Mouse (Mus musculus) intestine, embryonic 14.5 days (tissue): ENCODE measurements around the gene Rasl11b. TPM values are rescaled to one million over a fixed set of nuclear protein-coding genes. Genes with fewer than 3 reads are reported as not detected.
A peak's percentile ranks its signal among the peaks of the same experiment; 100 is the strongest.

Experiments
- ATAC-seq: fragments of 200-750 bp; cut with Nextera tagmentation; replicated peaks from 2 replicates; pipeline ENCODE4 v1.8.0; 2017; ENCODE audit warnings: low read depth, moderate number of reproducible peaks, moderate TSS enrichment, moderate library complexity; ENCODE audit not compliant: low FRiP score, low TSS enrichment
- DNase-seq: peaks from one replicate; pipeline ENCODE4 v3.0.0-alpha.2; 2018; ENCODE audit warnings: low spot score
- H3K27ac ChIP-seq: fragments of 300-500 bp; sonication (generic); 2 replicates; pipeline ENCODE4 v1.5.1; 2014; ENCODE audit warnings: low read depth, mild to moderate bottlenecking, control low read depth
- H3K27me3 ChIP-seq: fragments of 300-500 bp; sonication (generic); replicated peaks from 2 replicates; pipeline ENCODE4 v1.6.1; 2014; ENCODE audit warnings: low read length, control low read depth; ENCODE audit not compliant: control insufficient read depth, insufficient read depth
- H3K36me3 ChIP-seq: fragments of 300-500 bp; sonication (generic); 2 replicates; pipeline ENCODE4 v1.6.1; 2014; ENCODE audit warnings: low read length, control low read depth; ENCODE audit not compliant: control insufficient read depth, insufficient read depth
- H3K4me1 ChIP-seq: fragments of 300-500 bp; sonication (generic); replicated peaks from 2 replicates; pipeline ENCODE4 v1.6.1; 2014; ENCODE audit warnings: low read length, control low read depth, mixed read lengths; ENCODE audit not compliant: control insufficient read depth, insufficient read depth
- H3K4me2 ChIP-seq: fragments of 300-500 bp; sonication (generic); 2 replicates; pipeline ENCODE4 v1.6.1; 2014; ENCODE audit warnings: low read length
- H3K4me3 ChIP-seq: fragments of 300-500 bp; sonication (generic); 2 replicates; pipeline ENCODE4 v1.5.1; 2014; ENCODE audit warnings: low read depth, low read length, control low read depth, mixed read lengths
- H3K9ac ChIP-seq: fragments of 300-500 bp; sonication (generic); 2 replicates; pipeline ENCODE4 v1.6.1; 2014; ENCODE audit warnings: mild to moderate bottlenecking, low read length
- H3K9me3 ChIP-seq: fragments of 300-500 bp; sonication (generic); 2 replicates; pipeline ENCODE4 v1.6.1; 2016; ENCODE audit warnings: low read length, control low read depth; ENCODE audit not compliant: control insufficient read depth
- WGBS: fragments of 180-500 bp; shearing (Covaris S2); extraction: QIAGEN DNeasy Blood & Tissue Kit; methylation state at CpG from one replicate; pipeline ENCODE4 v1.1.7; 2014; 5-methylcytosine and 5-hydroxymethylcytosine counted together
- polyA plus RNA-seq: library from polyadenylated mRNA; unstranded; fragments of >200 nt; fragmentation: Nextera tagmentation; extraction: Ambion mirVana; gene quantifications from 2 replicates; pipeline ENCODE4 v1.2.1, GENCODE M21; 2014

Rasl11b gene
- polyA plus RNA-seq, 1 experiment from 2014 or later = 39.6 TPM

- ATAC-seq (no peak), DNase-seq (no peak)
- Histone ChIP-seq H3K27ac (no peak overlapping the region), H3K4me3 (no peak overlapping the region), H3K9me3 (no peaks in the 10 kb centered on the region), H3K9ac (no peak overlapping the region), H3K27me3 (no peaks in the 10 kb centered on the region), H3K4me2 (no peak overlapping the region), H3K4me1 (peaks cover 18% of the 10 kb centered on the region), H3K36me3 (no peaks in the 10 kb centered on the region)
- 53% methylated on average over 9 of the region's 9 CpGs for WGBS
Measured at GRCm38 (mm10) chr5:74190161-74190491, 5.0 kb upstream of the Rasl11b start.

- DNase-seq (no peak), ATAC-seq (no peak)
- no peaks in the 10 kb centered on the region for H3K36me3 ChIP-seq
- H3K27ac ChIP-seq = no peak overlapping the region
- no peak overlapping the region for H3K4me3 ChIP-seq
- H3K9me3 ChIP-seq = no peaks in the 10 kb centered on the region
- no peak overlapping the region for H3K4me2 ChIP-seq
- no peak overlapping the region for H3K9ac ChIP-seq
- 89% methylated on average over 5 of the region's 5 CpGs for WGBS
- no peaks in the 10 kb centered on the region for H3K27me3 ChIP-seq
- H3K4me1 ChIP-seq = peaks cover 18% of the 10 kb centered on the region
Measured at GRCm38 (mm10) chr5:74190911-74191310, 4.2 kb upstream of the Rasl11b start.

- ATAC-seq (no peak), DNase-seq (no peak)
- no peaks in the 10 kb centered on the region for H3K9me3 ChIP-seq
- no peak overlapping the region for H3K27ac ChIP-seq
- no peak overlapping the region for H3K9ac ChIP-seq
- 56% methylated on average over 2 of the region's 2 CpGs for WGBS
- H3K36me3 ChIP-seq = peaks cover 12% of the 10 kb centered on the region
- H3K4me2 ChIP-seq = no peak overlapping the region
- no peak overlapping the region for H3K4me3 ChIP-seq
- peaks cover 34% of the 10 kb centered on the region for H3K4me1 ChIP-seq
- no peaks in the 10 kb centered on the region for H3K27me3 ChIP-seq
Measured at GRCm38 (mm10) chr5:74193008-74193407, 2.1 kb upstream of the Rasl11b start.

- ATAC-seq (no peak), DNase-seq (no peak)
- Histone ChIP-seq H3K4me2 (peak overlapping the region; percentile 98; the same call in 1 of the 2 replicates), H3K4me3 (no peak overlapping the region), H3K9me3 (no peaks in the 10 kb centered on the region), H3K27me3 (no peaks in the 10 kb centered on the region), H3K9ac (no peak overlapping the region), H3K36me3 (peaks cover 18% of the 10 kb centered on the region), H3K27ac (no peak overlapping the region), H3K4me1 (peaks cover 40% of the 10 kb centered on the region)
- 31% methylated on average over 7 of the region's 7 CpGs for WGBS
Measured at GRCm38 (mm10) chr5:74193626-74194025, 1.5 kb upstream of the Rasl11b start.

GRCm38 (mm10) chr5:74194027-74194840 is 852 bp upstream of the Rasl11b start:
- ATAC-seq (no peak; the same call in 1 of the 2 replicates), DNase-seq (no peak)
- WGBS = 30% methylated on average over 16 of the region's 16 CpGs
- peak overlapping the region; percentile 38 for H3K27ac ChIP-seq
- H3K4me1 ChIP-seq = peaks cover 40% of the 10 kb centered on the region
- peaks cover 24% of the 10 kb centered on the region for H3K36me3 ChIP-seq
- no peaks in the 10 kb centered on the region for H3K27me3 ChIP-seq
- no peaks in the 10 kb centered on the region for H3K9me3 ChIP-seq
- H3K4me2 ChIP-seq = peak overlapping the region; percentile 98
- H3K9ac ChIP-seq = peak overlapping the region; percentile 91
- peak overlapping the region; percentile 79 for H3K4me3 ChIP-seq

GRCm38 (mm10) chr5:74195614-74196306 is 674 bp downstream of the Rasl11b start:
- WGBS = under 1% methylated on average over 25 of the region's 27 CpGs
- Histone ChIP-seq H3K4me2 (peak overlapping the region; percentile 98), H3K27me3 (no peaks in the 10 kb centered on the region), H3K36me3 (peaks cover 34% of the 10 kb centered on the region), H3K9ac (peak overlapping the region; percentile 91), H3K4me3 (peak overlapping the region; percentile 79), H3K27ac (peak overlapping the region; percentile 80), H3K9me3 (no peaks in the 10 kb centered on the region), H3K4me1 (peaks cover 35% of the 10 kb centered on the region)
- ATAC-seq (no peak; the same call in 1 of the 2 replicates), DNase-seq (no peak)

- H3K4me1 ChIP-seq = peaks cover 35% of the 10 kb centered on the region
- peak overlapping the region; percentile 79 for H3K4me3 ChIP-seq
- no peak for ATAC-seq
- WGBS = 6% methylated on average over 4 of the region's 4 CpGs
- peak overlapping the region; percentile 91 for H3K9ac ChIP-seq
- no peaks in the 10 kb centered on the region for H3K9me3 ChIP-seq
- no peak for DNase-seq
- H3K4me2 ChIP-seq = peak overlapping the region; percentile 98
- peaks cover 34% of the 10 kb centered on the region for H3K36me3 ChIP-seq
- no peaks in the 10 kb centered on the region for H3K27me3 ChIP-seq
- H3K27ac ChIP-seq = peak overlapping the region; percentile 80; the same call in 1 of the 2 replicates
Measured at GRCm38 (mm10) chr5:74196307-74196618, 1.2 kb downstream of the Rasl11b start.

GRCm38 (mm10) chr5:74197541-74198330 is 2.6 kb downstream of the Rasl11b start:
- H3K9ac ChIP-seq = peak overlapping the region; percentile 91; the same call in 1 of the 2 replicates
- peaks cover 35% of the 10 kb centered on the region for H3K4me1 ChIP-seq
- H3K36me3 ChIP-seq = peaks cover 34% of the 10 kb centered on the region
- ATAC-seq = no peak
- no peaks in the 10 kb centered on the region for H3K27me3 ChIP-seq
- no peaks in the 10 kb centered on the region for H3K9me3 ChIP-seq
- H3K4me2 ChIP-seq = peak overlapping the region; percentile 98
- H3K27ac ChIP-seq = peak overlapping the region; percentile 80; the same call in 1 of the 2 replicates
- no peak for DNase-seq
- WGBS = 63% methylated on average over 22 of the region's 22 CpGs
- peak overlapping the region; percentile 79 for H3K4me3 ChIP-seq
